ENCODE assay signal across 8 mouse cellular contexts in the genomic region with DNA sequence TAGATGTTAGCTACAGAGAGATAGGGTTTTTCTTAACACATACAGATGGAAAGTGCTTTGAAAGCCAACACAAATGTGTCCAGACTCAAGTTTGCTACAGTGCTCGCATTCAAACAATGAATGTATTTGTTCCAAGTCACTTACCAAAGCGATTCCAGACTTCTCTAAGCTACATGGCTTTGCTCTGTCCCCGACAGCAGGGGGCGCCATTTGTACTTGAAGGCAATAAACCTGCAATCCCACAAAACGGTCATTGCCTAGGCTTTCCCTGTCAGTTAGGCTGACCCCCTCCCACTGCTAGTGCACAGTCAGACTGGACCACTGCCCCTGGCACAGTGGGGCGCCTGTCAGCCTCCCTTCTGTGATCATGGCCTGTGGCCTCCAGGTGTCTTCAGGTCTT. TPM values are rescaled to one million over a fixed set of nuclear protein-coding genes. Genes with fewer than 3 reads are reported as not detected.
DNase-seq lines count a peak whose midpoint lies in the region; ATAC-seq and TF ChIP-seq lines count a peak whose summit lies in the region.

No protein-coding gene starts in this region.

- no peaks in the 10 kb centered on the region for H3K4me1 ChIP-seq in midbrain, postnatal 0 days (ENCODE audit: insufficient read depth, low read length)
- no peaks in the 10 kb centered on the region for H3K4me1 ChIP-seq in midbrain, embryonic 11.5 days (ENCODE audit: control insufficient read depth, insufficient read depth, low read length)

- ATAC-seq in midbrain, postnatal 0 days (ENCODE audit: low FRiP score): no peak
- ATAC-seq in midbrain, embryonic 11.5 days (ENCODE audit: low FRiP score): no peak

- no peak overlapping the region for H3K27ac ChIP-seq in midbrain, postnatal 0 days (ENCODE audit: low read depth, low read length)
- H3K27ac ChIP-seq in midbrain, embryonic 11.5 days (ENCODE audit: low read depth, low read length): no peak overlapping the region

- H3K9ac ChIP-seq in midbrain, postnatal 0 days (replicated peaks; ENCODE audit: low read length, poor library complexity, severe bottlenecking): no peak overlapping the region
- no peak overlapping the region for H3K9ac ChIP-seq in midbrain, embryonic 11.5 days (ENCODE audit: low read length)

- H3K4me3 ChIP-seq in midbrain, postnatal 0 days (ENCODE audit: low read depth, low read length): no peak overlapping the region
- no peak overlapping the region for H3K4me3 ChIP-seq in midbrain, embryonic 11.5 days (ENCODE audit: low read depth, low read length)

- peaks cover 20% of the 10 kb centered on the region for H3K36me3 ChIP-seq in midbrain, postnatal 0 days (ENCODE audit: insufficient read depth, low read length)
- H3K36me3 ChIP-seq in midbrain, embryonic 11.5 days (ENCODE audit: control insufficient read depth, insufficient read depth, low read length): peaks cover 8% of the 10 kb centered on the region

- no peaks in the 10 kb centered on the region for H3K9me3 ChIP-seq in midbrain, postnatal 0 days (ENCODE audit: low read length)
- H3K9me3 ChIP-seq in midbrain, embryonic 11.5 days (ENCODE audit: control insufficient read depth, low read length): no peaks in the 10 kb centered on the region

- no peak overlapping the region for H3K4me2 ChIP-seq in midbrain, postnatal 0 days (ENCODE audit: low read depth, low read length, poor library complexity, severe bottlenecking)
- H3K4me2 ChIP-seq in midbrain, embryonic 11.5 days: no peak overlapping the region

- WGBS in midbrain, postnatal 0 days: 40% methylated on average over 6 of the region's 6 CpGs
- WGBS in midbrain, embryonic 11.5 days: 35% methylated on average over 6 of the region's 6 CpGs

- no peaks in the 10 kb centered on the region for H3K27me3 ChIP-seq in midbrain, postnatal 0 days (ENCODE audit: insufficient read depth, low read length)
- no peaks in the 10 kb centered on the region for H3K27me3 ChIP-seq in midbrain, embryonic 11.5 days (ENCODE audit: control insufficient read depth, insufficient read depth, low read length)

- peak; percentile 59 for TF ChIP-seq CTCF in midbrain, postnatal 0 days (IDR thresholded peaks at IDR 0.05)

- DNase-seq in cerebellum, postnatal 14 days: peak; percentile 35 to 64
- DNase-seq in cerebellum, adult 11 months: no peak
- peak; percentile 11 for DNase-seq in midbrain, postnatal 0 days (ENCODE audit: low spot score)
- DNase-seq in midbrain, embryonic 11.5 days (ENCODE audit: low spot score, missing footprints): no peak
- peak; percentile 18 to 26 for DNase-seq in cerebellum, postnatal 36 days
- peak; percentile 17 for DNase-seq in layer of hippocampus, adult 9-10 months (ENCODE audit: low spot score)
- peak; percentile 38 to 58 for DNase-seq in natural killer cell, adult 2 months (ENCODE audit: low spot score in 2 of 2)
- peak; percentile 87 for DNase-seq in thymus, postnatal 4 days

RNA-seq across cellular contexts. Expression of gene Mrps10, which starts 8.7 kb away (rescaled TPM):
- total RNA-seq in midbrain, postnatal 0 days (2014; rRNA removed): 28.4 and 33.3 TPM in 2 replicates
- polyA plus RNA-seq in midbrain, postnatal 0 days (2015; fragmentation: Nextera tagmentation; extraction: Ambion mirVana): 70.1 and 79.4 TPM in 2 replicates
- polyA plus RNA-seq in midbrain, embryonic 11.5 days (2014; fragmentation: Nextera tagmentation; extraction: Ambion mirVana): 73.5 and 77.5 TPM in 2 replicates

RNA-seq across cellular contexts. Expression of gene Guca1b, which starts 25.2 kb away (rescaled TPM):
- total RNA-seq in midbrain, postnatal 0 days (2014; rRNA removed): 0.52 TPM in 1 of 2 replicates, not detected in the other
- 0.31 and 0.33 TPM in 2 replicates for polyA plus RNA-seq in midbrain, postnatal 0 days (2015; fragmentation: Nextera tagmentation; extraction: Ambion mirVana)
- polyA plus RNA-seq in midbrain, embryonic 11.5 days (2014; fragmentation: Nextera tagmentation; extraction: Ambion mirVana): 0.70 and 0.81 TPM in 2 replicates

RNA-seq across cellular contexts. Expression of gene Guca1a, which starts 40.4 kb away (rescaled TPM):
- not detected in 2 replicates for total RNA-seq in midbrain, postnatal 0 days (2014; rRNA removed)
- polyA plus RNA-seq in midbrain, postnatal 0 days (2015; fragmentation: Nextera tagmentation; extraction: Ambion mirVana): 1.3 and 1.5 TPM in 2 replicates
- 1.5 and 1.8 TPM in 2 replicates for polyA plus RNA-seq in midbrain, embryonic 11.5 days (2014; fragmentation: Nextera tagmentation; extraction: Ambion mirVana)

Comparison
In these comparisons a context has a peak if more than half of its experiments do, and no peak if none do; other contexts are left out.
1. DNase-seq: peak in cerebellum, postnatal 14 days (2 of 2), midbrain, postnatal 0 days (single experiment), cerebellum, postnatal 36 days (2 of 2), layer of hippocampus, adult 9-10 months (single experiment), natural killer cell, adult 2 months (2 of 2) and thymus, postnatal 4 days (single experiment); none in cerebellum, adult 11 months (single experiment) and midbrain, embryonic 11.5 days (single experiment).